Mouse (Mus musculus): ENCODE measurements around the gene Tmc5. TPM values are rescaled to one million over a fixed set of nuclear protein-coding genes. Genes with fewer than 3 reads are reported as not detected.

The Tmc5 gene
- total and polyA plus RNA-seq, 3 experiments, result not detected

GRCm38 (mm10) chr7:118698882-118699281 lies 101.8 kb downstream of the Tmc5 start:
- Histone ChIP-seq H3K79me2 (ENCODE audit: control insufficient read depth, insufficient read depth, low read length, poor library complexity) (peaks cover 6% of the 10 kb centered on the region; the same call in 1 of the 2 replicates), H3K27ac (ENCODE audit: control insufficient read depth, low read depth, low read length) (no peak overlapping the region), H3K36me3 (ENCODE audit: control insufficient read depth in 1 of 2, insufficient read depth in 2 of 2, low read length in 2 of 2) (peaks cover 2% of the 10 kb centered on the region in 2 experiments; a peak in 2 of 4 replicates), H3K9ac (ENCODE audit: control insufficient read depth, low read depth, low read length, poor library complexity, severe bottlenecking) (no peak overlapping the region), H3K4me1 (ENCODE audit: control insufficient read depth in 1 of 2, insufficient read depth in 2 of 2, low read length in 2 of 2) (peaks cover 0 to 2% of the 10 kb centered on the region in 2 experiments; a peak in 1 of 4 replicates), H3K9me3 (replicated peaks; ENCODE audit: insufficient read depth, low read length) (no peaks in the 10 kb centered on the region), H3K4me3 (ENCODE audit: control insufficient read depth in 1 of 2, insufficient read depth in 1 of 2, low read depth in 2 of 2, low read length in 2 of 2) (no peak overlapping the region), H3K27me3 (ENCODE audit: control insufficient read depth in 1 of 2, insufficient read depth in 2 of 2, low read length in 2 of 2) (no peaks in the 10 kb centered on the region)
- DNase-seq (ENCODE audit: low read depth, low spot score), result no peak
- TF ChIP-seq UBTF (IDR thresholded peaks at IDR 0.05; ENCODE audit: borderline replicate concordance, insufficient read depth, low read depth, low read length) (no peak), JUND (IDR thresholded peaks at IDR 0.05; ENCODE audit: low read depth, low read length) (no peak), EP300 (IDR thresholded peaks at IDR 0.05; ENCODE audit: low read depth in 1 of 2, low read length in 2 of 2) (no peak), HCFC1 (IDR thresholded peaks at IDR 0.05; ENCODE audit: low read depth, low read length) (no peak), BHLHE40 (IDR thresholded peaks at IDR 0.05; ENCODE audit: borderline replicate concordance, low read depth, low read length) (no peak), GATA1 (IDR thresholded peaks at IDR 0.05; ENCODE audit: low read depth, low read length) (no peak), E2F4 (IDR thresholded peaks at IDR 0.05; ENCODE audit: borderline replicate concordance, low read depth, low read length) (no peak)

GRCm38 (mm10) chr7:118703144-118703561 lies 106.1 kb downstream of the Tmc5 start:
- no peak for DNase-seq (ENCODE audit: low read depth, low spot score)
- H3K27ac ChIP-seq (ENCODE audit: control insufficient read depth, low read depth, low read length), result no peak overlapping the region
- TF ChIP-seq POLR2A (IDR thresholded peaks at IDR 0.05; ENCODE audit: control insufficient read depth in 1 of 2, insufficient read depth in 1 of 2, low read depth in 1 of 2, low read length in 2 of 2, poor library complexity in 1 of 2) (no peak), RCOR1 (IDR thresholded peaks at IDR 0.05; ENCODE audit: low read depth, low read length) (no peak), BHLHE40 (IDR thresholded peaks at IDR 0.05; ENCODE audit: borderline replicate concordance, low read depth, low read length) (no peak), CTCF (IDR thresholded peaks at IDR 0.05 in 2 of 3, conservative IDR thresholded peaks at IDR 0.05 in 1 of 3; ENCODE audit: control insufficient read depth in 1 of 3, insufficient read depth in 1 of 3, low read depth in 2 of 3, low read length in 3 of 3, poor library complexity in 1 of 3, severe bottlenecking in 1 of 3) (no peak), ZC3H11A (IDR thresholded peaks at IDR 0.05; ENCODE audit: low read depth, low read length) (no peak), SIN3A (IDR thresholded peaks at IDR 0.05; ENCODE audit: low read length) (no peak), EP300 (IDR thresholded peaks at IDR 0.05; ENCODE audit: low read depth in 1 of 2, low read length in 2 of 2) (no peak), CHD1 (IDR thresholded peaks at IDR 0.05; ENCODE audit: low read depth, low read length) (no peak), RAD21 (IDR thresholded peaks at IDR 0.05; ENCODE audit: low read depth, low read length) (no peak), NELFE (IDR thresholded peaks at IDR 0.05; ENCODE audit: low read depth, low read length) (no peak), E2F4 (IDR thresholded peaks at IDR 0.05; ENCODE audit: borderline replicate concordance, low read depth, low read length) (no peak), ETS1 (IDR thresholded peaks at IDR 0.05; ENCODE audit: low read depth, low read length) (no peak), MAZ (IDR thresholded peaks at IDR 0.05; ENCODE audit: low read depth, low read length) (no peak), HCFC1 (IDR thresholded peaks at IDR 0.05; ENCODE audit: low read depth, low read length) (no peak), TCF12 (IDR thresholded peaks at IDR 0.05; ENCODE audit: low read depth, low read length) (no peak), POLR2AphosphoS2 (IDR thresholded peaks at IDR 0.05; ENCODE audit: low read length) (no peak), KAT2A (conservative IDR thresholded peaks at IDR 0.05; ENCODE audit: low read depth, low read length) (no peak), ZMIZ1 (IDR thresholded peaks at IDR 0.05; ENCODE audit: low read depth, low read length) (no peak), MAFK (IDR thresholded peaks at IDR 0.05; ENCODE audit: borderline replicate concordance, low read depth, low read length) (no peak), NRF1 (IDR thresholded peaks at IDR 0.05; ENCODE audit: insufficient read depth, low read depth, low read length, poor library complexity, severe bottlenecking) (no peak)
- H3K4me1 ChIP-seq (ENCODE audit: control insufficient read depth in 1 of 2, insufficient read depth in 2 of 2, low read length in 2 of 2), result peaks cover 4 to 22% of the 10 kb centered on the region in 2 experiments
- H3K9me3 ChIP-seq (replicated peaks; ENCODE audit: insufficient read depth, low read length), result no peaks in the 10 kb centered on the region
- no peaks in the 10 kb centered on the region for H3K27me3 ChIP-seq (ENCODE audit: control insufficient read depth in 1 of 2, insufficient read depth in 2 of 2, low read length in 2 of 2)
- peaks cover 6% of the 10 kb centered on the region for H3K79me2 ChIP-seq (ENCODE audit: control insufficient read depth, insufficient read depth, low read length, poor library complexity)
- no peak overlapping the region for H3K4me3 ChIP-seq (ENCODE audit: control insufficient read depth in 1 of 2, insufficient read depth in 1 of 2, low read depth in 2 of 2, low read length in 2 of 2)
- no peak overlapping the region for H3K9ac ChIP-seq (ENCODE audit: control insufficient read depth, low read depth, low read length, poor library complexity, severe bottlenecking)
- peaks cover 0 to 25% of the 10 kb centered on the region in 2 experiments; a peak in 2 of 4 replicates for H3K36me3 ChIP-seq (ENCODE audit: control insufficient read depth in 1 of 2, insufficient read depth in 2 of 2, low read length in 2 of 2)
